Mouse (Mus musculus): Measurements from ENCODE around the gene Gm10309. TPM values are rescaled to one million over a fixed set of nuclear protein-coding genes. Genes with fewer than 3 reads are reported as not detected.
A peak's percentile ranks its signal among the peaks of the same experiment; 100 is the strongest.

Gm10309 gene
- not detected in 2 replicates for polyA plus RNA-seq (2012; ENCODE audit: insufficient read depth, low replicate concordance)

GRCm38 (mm10) chr17:86505183-86505631, at the start of gene Gm10309:
Gene Gm10309 (minus strand): TSS chr17:86505232.
- peaks cover 16% of the 10 kb centered on the region for H3K4me1 ChIP-seq
- no peaks in the 10 kb centered on the region for H3K9me3 ChIP-seq
- H3K4me3 ChIP-seq (replicated peaks): no peak within 1 kb of the TSS
- H3K27me3 ChIP-seq (replicated peaks): peaks cover 4% of the 10 kb centered on the region
- H3K36me3 ChIP-seq (replicated peaks; ENCODE audit: low read length): peaks cover 42% of the 10 kb centered on the region
- TF ChIP-seq GATA1 (IDR thresholded peaks at IDR 0.05; ENCODE audit: borderline replicate concordance, low read length) (no peak), FLI1 (IDR thresholded peaks at IDR 0.05; ENCODE audit: low read length) (no peak)

- Histone ChIP-seq H3K9me3 (peaks cover 32% of the 10 kb centered on the region), H3K27me3 (replicated peaks) (no peaks in the 10 kb centered on the region), H3K4me3 (replicated peaks) (no peak overlapping the region), H3K4me1 (no peaks in the 10 kb centered on the region), H3K36me3 (replicated peaks; ENCODE audit: low read length) (peaks cover 6% of the 10 kb centered on the region)
- TF ChIP-seq GATA1 (IDR thresholded peaks at IDR 0.05; ENCODE audit: borderline replicate concordance, low read length) (no peak), FLI1 (IDR thresholded peaks at IDR 0.05; ENCODE audit: low read length) (no peak)
Measured at GRCm38 (mm10) chr17:86551995-86552394, 47.0 kb upstream of the Gm10309 start.

GRCm38 (mm10) chr17:86551561-86551960, 46.5 kb upstream of the Gm10309 start:
- H3K36me3 ChIP-seq (replicated peaks; ENCODE audit: low read length): peaks cover 6% of the 10 kb centered on the region
- no peaks in the 10 kb centered on the region for H3K27me3 ChIP-seq (replicated peaks)
- H3K4me1 ChIP-seq: no peaks in the 10 kb centered on the region
- H3K9me3 ChIP-seq: peaks cover 32% of the 10 kb centered on the region
- H3K4me3 ChIP-seq (replicated peaks): no peak overlapping the region
- no peak for TF ChIP-seq GATA1 (IDR thresholded peaks at IDR 0.05; ENCODE audit: borderline replicate concordance, low read length)
- no peak for TF ChIP-seq FLI1 (IDR thresholded peaks at IDR 0.05; ENCODE audit: low read length)

- Histone ChIP-seq H3K4me1 (no peaks in the 10 kb centered on the region), H3K36me3 (replicated peaks; ENCODE audit: low read length) (peaks cover 6% of the 10 kb centered on the region), H3K27me3 (replicated peaks) (no peaks in the 10 kb centered on the region), H3K4me3 (replicated peaks) (no peak overlapping the region), H3K9me3 (peaks cover 32% of the 10 kb centered on the region)
- TF ChIP-seq GATA1 (IDR thresholded peaks at IDR 0.05; ENCODE audit: borderline replicate concordance, low read length) (no peak), FLI1 (IDR thresholded peaks at IDR 0.05; ENCODE audit: low read length) (no peak)
Measured at GRCm38 (mm10) chr17:86549128-86549527, 44.1 kb upstream of the Gm10309 start.

- Histone ChIP-seq H3K36me3 (replicated peaks; ENCODE audit: low read length) (peaks cover 6% of the 10 kb centered on the region), H3K9me3 (peaks cover 13% of the 10 kb centered on the region), H3K4me1 (no peaks in the 10 kb centered on the region), H3K4me3 (replicated peaks) (no peak overlapping the region), H3K27me3 (replicated peaks) (no peaks in the 10 kb centered on the region)
- TF ChIP-seq GATA1 (IDR thresholded peaks at IDR 0.05; ENCODE audit: borderline replicate concordance, low read length) (no peak), FLI1 (IDR thresholded peaks at IDR 0.05; ENCODE audit: low read length) (no peak)
Measured at GRCm38 (mm10) chr17:86546529-86546928, 41.5 kb upstream of the Gm10309 start.

- H3K4me1 ChIP-seq: peaks cover 5% of the 10 kb centered on the region
- no peaks in the 10 kb centered on the region for H3K9me3 ChIP-seq
- peaks cover 2% of the 10 kb centered on the region for H3K27me3 ChIP-seq (replicated peaks)
- H3K36me3 ChIP-seq (replicated peaks; ENCODE audit: low read length): no peaks in the 10 kb centered on the region
- H3K4me3 ChIP-seq (replicated peaks): no peak overlapping the region
- TF ChIP-seq GATA1 (IDR thresholded peaks at IDR 0.05; ENCODE audit: borderline replicate concordance, low read length) (no peak), FLI1 (IDR thresholded peaks at IDR 0.05; ENCODE audit: low read length) (no peak)
Measured at GRCm38 (mm10) chr17:86539881-86540430, 34.9 kb upstream of the Gm10309 start.

- Histone ChIP-seq H3K36me3 (replicated peaks; ENCODE audit: low read length) (no peaks in the 10 kb centered on the region), H3K27me3 (replicated peaks) (peaks cover 2% of the 10 kb centered on the region), H3K4me1 (peaks cover 10% of the 10 kb centered on the region), H3K9me3 (no peaks in the 10 kb centered on the region), H3K4me3 (replicated peaks) (peak overlapping the region; percentile 47)
- no peak for TF ChIP-seq GATA1 (IDR thresholded peaks at IDR 0.05; ENCODE audit: borderline replicate concordance, low read length)
- no peak for TF ChIP-seq FLI1 (IDR thresholded peaks at IDR 0.05; ENCODE audit: low read length)
Measured at GRCm38 (mm10) chr17:86535827-86536656, 31.0 kb upstream of the Gm10309 start.

- H3K9me3 ChIP-seq: no peaks in the 10 kb centered on the region
- peaks cover 17% of the 10 kb centered on the region for H3K4me1 ChIP-seq
- TF ChIP-seq GATA1 (IDR thresholded peaks at IDR 0.05; ENCODE audit: borderline replicate concordance, low read length) (no peak), FLI1 (IDR thresholded peaks at IDR 0.05; ENCODE audit: low read length) (no peak)
- no peak overlapping the region for H3K4me3 ChIP-seq (replicated peaks)
- H3K27me3 ChIP-seq (replicated peaks): peaks cover 2% of the 10 kb centered on the region
- H3K36me3 ChIP-seq (replicated peaks; ENCODE audit: low read length): no peaks in the 10 kb centered on the region
Measured at GRCm38 (mm10) chr17:86535096-86535495, 30.1 kb upstream of the Gm10309 start.

- no peaks in the 10 kb centered on the region for H3K9me3 ChIP-seq
- peaks cover 2% of the 10 kb centered on the region for H3K27me3 ChIP-seq (replicated peaks)
- H3K4me3 ChIP-seq (replicated peaks): no peak overlapping the region
- H3K4me1 ChIP-seq: peaks cover 20% of the 10 kb centered on the region
- TF ChIP-seq GATA1 (IDR thresholded peaks at IDR 0.05; ENCODE audit: borderline replicate concordance, low read length): no peak
- no peaks in the 10 kb centered on the region for H3K36me3 ChIP-seq (replicated peaks; ENCODE audit: low read length)
Measured at GRCm38 (mm10) chr17:86533549-86533851, 28.5 kb upstream of the Gm10309 start.

All from megakaryocyte, embryonic 14.5 days (primary cell).